Comparison of ENCODE assay signal across 7 mouse cellular contexts in the genomic region with DNA sequence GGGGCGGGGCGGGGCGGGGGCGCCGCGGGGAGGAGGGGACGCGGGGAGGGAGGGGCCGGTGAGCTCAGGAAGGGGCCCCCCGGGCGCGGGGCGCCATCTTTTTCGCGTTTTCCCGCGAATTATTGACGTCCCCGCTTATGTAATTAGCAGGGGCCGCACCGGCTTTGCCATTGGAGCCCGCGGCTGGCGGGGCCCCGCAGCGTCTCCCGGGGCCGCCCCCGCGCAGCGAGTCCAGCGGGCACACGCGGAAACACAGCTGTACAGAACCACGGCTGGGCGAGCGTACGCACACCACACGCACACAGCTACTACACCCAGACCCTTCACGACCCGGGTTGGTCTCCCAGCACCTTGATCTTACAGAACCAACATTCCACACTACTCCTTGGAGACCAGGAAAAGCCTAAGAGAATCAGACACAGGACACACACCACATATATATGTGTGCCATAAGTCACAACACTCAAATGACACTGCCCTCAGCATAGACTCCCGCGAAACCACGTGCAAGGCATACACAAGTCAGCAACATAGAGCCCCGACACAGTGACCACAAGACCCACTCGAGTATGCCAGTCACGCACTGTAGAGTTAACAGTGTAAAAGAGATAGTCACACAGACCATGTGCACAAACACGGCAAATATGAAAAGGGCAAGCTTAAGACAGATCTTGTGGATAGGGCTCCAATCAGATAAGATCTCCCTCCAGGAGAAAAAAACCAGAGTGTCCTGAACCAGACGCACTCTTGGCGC. TPM values are rescaled to one million over a fixed set of nuclear protein-coding genes. Genes with fewer than 3 reads are reported as not detected.
DNase-seq lines count a peak whose midpoint lies in the region; ATAC-seq and TF ChIP-seq lines count a peak whose summit lies in the region.

No protein-coding gene starts in this region.

- H3K9me3 ChIP-seq in CH12.LX (replicated peaks; ENCODE audit: low read length) = no peaks in the 10 kb centered on the region
- H3K9me3 ChIP-seq in forebrain, embryonic 13.5 days (replicated peaks) = no peaks in the 10 kb centered on the region
- no peaks in the 10 kb centered on the region for H3K9me3 ChIP-seq in hindbrain, embryonic 14.5 days (ENCODE audit: control insufficient read depth, low read length)
- H3K9me3 ChIP-seq in limb, embryonic 10.5 days (replicated peaks) = no peaks in the 10 kb centered on the region

- peak overlapping the region; percentile 26 for H3K4me2 ChIP-seq in CH12.LX (ENCODE audit: insufficient read depth, low read depth, poor library complexity, severe bottlenecking)
- H3K4me2 ChIP-seq in forebrain, embryonic 13.5 days = peak overlapping the region; percentile 82
- H3K4me2 ChIP-seq in hindbrain, embryonic 14.5 days (replicated peaks) = peak overlapping the region; percentile 95

- peaks cover 11 to 43% of the 10 kb centered on the region in 2 experiments for H3K4me1 ChIP-seq in CH12.LX (ENCODE audit: control insufficient read depth in 1 of 2, insufficient read depth in 2 of 2)
- H3K4me1 ChIP-seq in forebrain, embryonic 13.5 days = peaks cover 25% of the 10 kb centered on the region
- H3K4me1 ChIP-seq in hindbrain, embryonic 14.5 days (replicated peaks; ENCODE audit: control insufficient read depth, insufficient read depth, low read length) = 0 out of 2 replicates have a peak, but pooled peaks cover 6% of the 10 kb centered on the region
- H3K4me1 ChIP-seq in limb, embryonic 10.5 days = peaks cover 20% of the 10 kb centered on the region

- H3K4me3 ChIP-seq in CH12.LX (replicated peaks in 1 of 3; ENCODE audit: low read depth in 2 of 3, low read length in 2 of 3, poor library complexity in 1 of 3) = peak overlapping the region; percentile 64 to 80 (median 67)
- peak overlapping the region; percentile 59 for H3K4me3 ChIP-seq in forebrain, embryonic 13.5 days
- H3K4me3 ChIP-seq in hindbrain, embryonic 14.5 days (replicated peaks; ENCODE audit: low read length) = peak overlapping the region; percentile 50
- H3K4me3 ChIP-seq in limb, embryonic 10.5 days = peak overlapping the region; percentile 68

- in situ Hi-C loops in CH12.LX (cut with MboI; ENCODE audit: low pct_ligation_motif_present, low pct_unique_long_range_greater_than_20kb, low sequenced_read_pairs) = loop anchor here (10.0 kb wide), 1 partner anchor 51 kb away; a partner anchor contains a TSS

- dilution Hi-C loops in CH12.LX (cut with MboI; ENCODE audit: extremely low pct_ligation_motif_present, extremely low pct_unique_long_range_greater_than_20kb, low sequenced_read_pairs) = no loop called here

- no peaks in the 10 kb centered on the region for H3K27me3 ChIP-seq in CH12.LX (replicated peaks)
- H3K27me3 ChIP-seq in forebrain, embryonic 13.5 days = peaks cover 38% of the 10 kb centered on the region
- H3K27me3 ChIP-seq in hindbrain, embryonic 14.5 days (ENCODE audit: control insufficient read depth, insufficient read depth, low read length) = peaks cover 21% of the 10 kb centered on the region
- peaks cover 99% of the 10 kb centered on the region for H3K27me3 ChIP-seq in limb, embryonic 10.5 days (ENCODE audit: low read depth, poor library complexity, severe bottlenecking)

- peak overlapping the region; percentile 79 for H3K9ac ChIP-seq in CH12.LX (ENCODE audit: insufficient read depth, low read depth)
- H3K9ac ChIP-seq in forebrain, embryonic 13.5 days = peak overlapping the region; percentile 63
- peak overlapping the region; percentile 60 for H3K9ac ChIP-seq in hindbrain, embryonic 14.5 days

- no peak for TF ChIP-seq EP300 in CH12.LX (IDR thresholded peaks at IDR 0.05; ENCODE audit: low read length)

- peaks cover 20 to 30% of the 10 kb centered on the region in 2 experiments for H3K36me3 ChIP-seq in CH12.LX (replicated peaks in 1 of 2; ENCODE audit: control insufficient read depth in 1 of 2, insufficient read depth in 1 of 2, low read length in 1 of 2)
- H3K36me3 ChIP-seq in forebrain, embryonic 13.5 days (ENCODE audit: poor library complexity, severe bottlenecking) = no peaks in the 10 kb centered on the region; the same call in 1 of the 2 replicates
- no peaks in the 10 kb centered on the region for H3K36me3 ChIP-seq in hindbrain, embryonic 14.5 days (replicated peaks; ENCODE audit: control insufficient read depth, insufficient read depth)
- H3K36me3 ChIP-seq in limb, embryonic 10.5 days = no peaks in the 10 kb centered on the region

- WGBS in forebrain, embryonic 13.5 days = 4% methylated on average over 29 of the region's 50 CpGs
- WGBS in hindbrain, embryonic 14.5 days = 2% methylated on average over 42 of the region's 50 CpGs
- 5% methylated on average over 43 of the region's 50 CpGs for WGBS in limb, embryonic 10.5 days

- no peaks in the 10 kb centered on the region for H3K79me2 ChIP-seq in CH12.LX (replicated peaks; ENCODE audit: control insufficient read depth, extremely low read depth, insufficient read depth, poor library complexity, severe bottlenecking)

- TF ChIP-seq CTCF in CH12.LX (conservative IDR thresholded peaks at IDR 0.05 in 1 of 2, IDR thresholded peaks at IDR 0.05 in 1 of 2; ENCODE audit: low read depth in 2 of 2, low read length in 2 of 2) = no peak

- DNase-seq in CH12.LX (ENCODE audit: extremely low read depth) = peak; percentile 74
- DNase-seq in hindbrain, embryonic 14.5 days (ENCODE audit: low spot score) = peak; percentile 36
- no peak for DNase-seq in limb, embryonic 10.5 days (ENCODE audit: low spot score)
- DNase-seq in spleen, postnatal 4 days (ENCODE audit: low spot score in 2 of 2) = peak; percentile 59 to 76

- peak; percentile 72 for ATAC-seq in activated CD4-positive, CD25-positive, alpha-beta regulatory T cell, adult 4 months
- ATAC-seq in forebrain, embryonic 13.5 days = peak; percentile 69
- ATAC-seq in hindbrain, embryonic 14.5 days (ENCODE audit: low FRiP score) = peak; percentile 68
- peak; percentile 72 for ATAC-seq in megakaryocyte-erythroid progenitor cell, adult 5-6 weeks (replicated peaks; ENCODE audit: low FRiP score, low TSS enrichment, poor library complexity, severe bottlenecking)

- TF ChIP-seq RAD21 in CH12.LX (IDR thresholded peaks at IDR 0.05; ENCODE audit: low read depth, low read length) = no peak

- H3K27ac ChIP-seq in CH12.LX (ENCODE audit: insufficient read depth, low read depth) = no peak overlapping the region
- H3K27ac ChIP-seq in forebrain, embryonic 13.5 days = no peak overlapping the region
- H3K27ac ChIP-seq in hindbrain, embryonic 14.5 days = no peak overlapping the region
- peak overlapping the region; percentile 62 for H3K27ac ChIP-seq in limb, embryonic 10.5 days

- TF ChIP-seq POLR2A in CH12.LX (IDR thresholded peaks at IDR 0.05; ENCODE audit: low read depth, low read length) = peak; percentile 77

TF ChIP-seq in CH12.LX, 34 proteins besides CTCF, POLR2A, EP300 and RAD21 (continues in another document):
- TF ChIP-seq MAZ (IDR thresholded peaks at IDR 0.05; ENCODE audit: low read depth, low read length) = no peak

RNA-seq across cellular contexts. Expression of a gene that starts 0.4 kb away (rescaled TPM):
- total RNA-seq in CH12.LX (2012; rRNA removed) = 16.8 and 17.0 TPM in 2 replicates
- total RNA-seq in CH12.LX (2014; rRNA removed) = 20.5 and 25.0 TPM in 2 replicates
- 25.4 and 27.9 TPM in 2 replicates for polyA plus RNA-seq in CH12.LX (2012; ENCODE audit: insufficient read length, low read depth)
- 1 to 10 TPM; 1.2 to 1.8 TPM for polyA plus RNA-seq in activated CD4-positive, CD25-positive, alpha-beta regulatory T cell, adult 4 months (2017; shearing (Covaris generic))
- 4.2 and 4.5 TPM in 2 replicates for polyA plus RNA-seq in forebrain, embryonic 13.5 days (2015; fragmentation: Nextera tagmentation; extraction: Ambion mirVana)
- polyA plus RNA-seq in hindbrain, embryonic 14.5 days (2014; fragmentation: Nextera tagmentation; extraction: Ambion mirVana) = 1.8 and 4.1 TPM in 2 replicates
- 0.50 and 0.60 TPM in 2 replicates for polyA plus RNA-seq in limb, embryonic 10.5 days (2016; fragmentation: Nextera tagmentation; extraction: Ambion mirVana)
- total RNA-seq in megakaryocyte-erythroid progenitor cell, adult 5-6 weeks (2014; fragmentation: Nextera tagmentation) = 6.7 and 12.0 TPM in 2 replicates
- 2.6 and 3.2 TPM in 2 replicates for total RNA-seq in megakaryocyte-erythroid progenitor cell, adult 5-6 weeks (2017)

RNA-seq across cellular contexts. Expression of a gene that starts 39.5 kb away (rescaled TPM):
- 27.9 and 43.8 TPM in 2 replicates for total RNA-seq in CH12.LX (2012; rRNA removed)
- 81.2 and 120 TPM in 2 replicates for total RNA-seq in CH12.LX (2014; rRNA removed)
- 81.9 and 91.2 TPM in 2 replicates for polyA plus RNA-seq in CH12.LX (2012; ENCODE audit: insufficient read length, low read depth)
- 10 to 100 TPM; 61.0 to 74.1 TPM for polyA plus RNA-seq in activated CD4-positive, CD25-positive, alpha-beta regulatory T cell, adult 4 months (2017; shearing (Covaris generic))
- 101 and 109 TPM in 2 replicates for polyA plus RNA-seq in forebrain, embryonic 13.5 days (2015; fragmentation: Nextera tagmentation; extraction: Ambion mirVana)
- 107 and 114 TPM in 2 replicates for polyA plus RNA-seq in hindbrain, embryonic 14.5 days (2014; fragmentation: Nextera tagmentation; extraction: Ambion mirVana)
- polyA plus RNA-seq in limb, embryonic 10.5 days (2016; fragmentation: Nextera tagmentation; extraction: Ambion mirVana) = 128 and 131 TPM in 2 replicates
- 103 and 135 TPM in 2 replicates for total RNA-seq in megakaryocyte-erythroid progenitor cell, adult 5-6 weeks (2014; fragmentation: Nextera tagmentation)
- 41.4 and 42.0 TPM in 2 replicates for total RNA-seq in megakaryocyte-erythroid progenitor cell, adult 5-6 weeks (2017)

RNA-seq across cellular contexts. Expression of a gene that starts 40.0 kb away (rescaled TPM):
- not detected in 2 replicates for total RNA-seq in CH12.LX (2012; rRNA removed)
- not detected in 2 replicates for total RNA-seq in CH12.LX (2014; rRNA removed)
- polyA plus RNA-seq in CH12.LX (2012; ENCODE audit: insufficient read length, low read depth) = not detected in 2 replicates
- polyA plus RNA-seq in activated CD4-positive, CD25-positive, alpha-beta regulatory T cell, adult 4 months (2017; shearing (Covaris generic)) = not detected
- polyA plus RNA-seq in forebrain, embryonic 13.5 days (2015; fragmentation: Nextera tagmentation; extraction: Ambion mirVana) = 0.08 TPM in 1 of 2 replicates, not detected in the other
- 0.21 and 0.37 TPM in 2 replicates for polyA plus RNA-seq in hindbrain, embryonic 14.5 days (2014; fragmentation: Nextera tagmentation; extraction: Ambion mirVana)
- polyA plus RNA-seq in limb, embryonic 10.5 days (2016; fragmentation: Nextera tagmentation; extraction: Ambion mirVana) = 0.06 TPM in 1 of 2 replicates, not detected in the other
- not detected in 2 replicates for total RNA-seq in megakaryocyte-erythroid progenitor cell, adult 5-6 weeks (2014; fragmentation: Nextera tagmentation)
- total RNA-seq in megakaryocyte-erythroid progenitor cell, adult 5-6 weeks (2017) = not detected in 2 replicates

RNA-seq across cellular contexts. Expression of a gene that starts 47.3 kb away (rescaled TPM):
- total RNA-seq in CH12.LX (2012; rRNA removed) (99.2 and 151 TPM in 2 replicates), CH12.LX (2014; rRNA removed) (58.8 and 66.9 TPM in 2 replicates)
- polyA plus RNA-seq in CH12.LX (2012; ENCODE audit: insufficient read length, low read depth) = 46.4 and 47.9 TPM in 2 replicates
- polyA plus RNA-seq in activated CD4-positive, CD25-positive, alpha-beta regulatory T cell, adult 4 months (2017; shearing (Covaris generic)) = 100 to 1,000 TPM; 213 to 237 TPM
- polyA plus RNA-seq in forebrain, embryonic 13.5 days (2015; fragmentation: Nextera tagmentation; extraction: Ambion mirVana) = 0.13 and 0.34 TPM in 2 replicates
- 1.2 and 2.0 TPM in 2 replicates for polyA plus RNA-seq in hindbrain, embryonic 14.5 days (2014; fragmentation: Nextera tagmentation; extraction: Ambion mirVana)
- polyA plus RNA-seq in limb, embryonic 10.5 days (2016; fragmentation: Nextera tagmentation; extraction: Ambion mirVana) = not detected in 2 replicates
- 0.94 and 14.2 TPM in 2 replicates for total RNA-seq in megakaryocyte-erythroid progenitor cell, adult 5-6 weeks (2014; fragmentation: Nextera tagmentation)
- 0.38 and 5.5 TPM in 2 replicates for total RNA-seq in megakaryocyte-erythroid progenitor cell, adult 5-6 weeks (2017)

Comparison
In these comparisons a context has a peak if more than half of its experiments do, and no peak if none do; other contexts are left out.
1. H3K4me2 ChIP-seq: peak in every context shown above with its lines; median percentile 95 in hindbrain, embryonic 14.5 days; 82 in forebrain, embryonic 13.5 days; 26 in CH12.LX.